Mouse (Mus musculus) T-helper 17 cell (primary cell): ENCODE measurements around the gene Atat1.

Experiments
- in situ Hi-C, 2 experiments: fragments of 300-600 bp; cut with MboI, MseI; formaldehyde crosslinking; loops; 1 replicate in 1 of 2; 2 replicates in 1 of 2; pipeline ENCODE4 v1.15.1; 2025; ENCODE audit warnings: high pct_unique_total_duplicates in 2 of 2

The Atat1 gene

GRCm38 (mm10) chr17:35859371-35859770 lies 50.5 kb downstream of the Atat1 start:
- in situ Hi-C loops, result loop anchor here in 1 of 2 experiments (10.0 kb wide), 1 partner anchor 805 kb away; the partner anchor contains the start of gene Ddah2

- in situ Hi-C loops, result loop anchor here in 1 of 2 experiments (10.0 kb wide), 1 partner anchor 796 kb away; the partner anchor contains the start of gene Ddah2
Measured at GRCm38 (mm10) chr17:35850974-35851373, 58.9 kb downstream of the Atat1 start.

- in situ Hi-C loops, result no loop called here
Measured at GRCm38 (mm10) chr17:35848112-35848511, 61.8 kb downstream of the Atat1 start.
